In genomic region chr3:133271887-133272286, GRCm38 (mm10) we compare ENCODE assay signal across 7 mouse cellular contexts. TPM values are rescaled to one million over a fixed set of nuclear protein-coding genes. Genes with fewer than 3 reads are reported as not detected.
DNase-seq lines count a peak whose midpoint lies in the region; ATAC-seq and TF ChIP-seq lines count a peak whose summit lies in the region.

No protein-coding gene starts in this region.

- no peaks in the 10 kb centered on the region for H3K9me3 ChIP-seq in neural tube, embryonic 15.5 days (replicated peaks)
- H3K9me3 ChIP-seq in embryonic facial prominence, embryonic 14.5 days (ENCODE audit: control insufficient read depth, low read length): 0 out of 2 replicates have a peak, but pooled peaks cover 6% of the 10 kb centered on the region

- H3K27me3 ChIP-seq in neural tube, embryonic 15.5 days (replicated peaks): no peaks in the 10 kb centered on the region
- H3K27me3 ChIP-seq in embryonic facial prominence, embryonic 14.5 days (replicated peaks; ENCODE audit: control insufficient read depth, insufficient read depth, low read length): no peaks in the 10 kb centered on the region

- no peak overlapping the region for H3K4me2 ChIP-seq in neural tube, embryonic 15.5 days
- H3K4me2 ChIP-seq in embryonic facial prominence, embryonic 14.5 days (ENCODE audit: low read depth, low read length): no peak overlapping the region

- H3K4me3 ChIP-seq in neural tube, embryonic 15.5 days (replicated peaks): no peak overlapping the region
- H3K4me3 ChIP-seq in embryonic facial prominence, embryonic 14.5 days (ENCODE audit: low read depth, low read length): no peak overlapping the region
- no peak overlapping the region for H3K4me3 ChIP-seq in lung, adult 2 months (replicated peaks; ENCODE audit: extremely low read depth, low read depth, low read length)

- H3K27ac ChIP-seq in neural tube, embryonic 15.5 days (replicated peaks): no peak overlapping the region
- no peak overlapping the region for H3K27ac ChIP-seq in embryonic facial prominence, embryonic 14.5 days (replicated peaks; ENCODE audit: low read depth, low read length)

- H3K4me1 ChIP-seq in neural tube, embryonic 15.5 days: no peaks in the 10 kb centered on the region
- H3K4me1 ChIP-seq in embryonic facial prominence, embryonic 14.5 days (ENCODE audit: control insufficient read depth, insufficient read depth, low read length): no peaks in the 10 kb centered on the region
- no peaks in the 10 kb centered on the region for H3K4me1 ChIP-seq in lung, adult 2 months (ENCODE audit: control insufficient read depth, insufficient read depth, low read length)

- no peak overlapping the region for H3K9ac ChIP-seq in neural tube, embryonic 15.5 days (replicated peaks)
- H3K9ac ChIP-seq in embryonic facial prominence, embryonic 14.5 days (ENCODE audit: low read depth, low read length): no peak overlapping the region

- peak; percentile 35; the same call in 1 of the 2 replicates for TF ChIP-seq CTCF in lung, adult 2 months (IDR thresholded peaks at IDR 0.05; ENCODE audit: insufficient read depth, low read length)

- WGBS in neural tube, embryonic 15.5 days: 18% methylated on average over 3 of the region's 3 CpGs
- 13% methylated on average over 3 of the region's 3 CpGs for WGBS in embryonic facial prominence, embryonic 14.5 days
- 7% methylated on average over 3 of the region's 3 CpGs for WGBS in lung, adult 2 months

- peak; percentile 60 for DNase-seq in neural tube, embryonic 10.5 days (ENCODE audit: extremely low spot score, low spot score)
- peak; percentile 88 for DNase-seq in adrenal gland, postnatal 14 days
- peak; percentile 80 for DNase-seq in embryonic facial prominence, embryonic 14.5 days (ENCODE audit: low spot score)
- DNase-seq in kidney, postnatal 36 days: peak; percentile 87 to 93
- DNase-seq in lung, adult 2 months: peak; percentile 74
- peak; percentile 79 for DNase-seq in right cerebral cortex, postnatal 4 days

- TF ChIP-seq POLR2A in lung, adult 2 months (IDR thresholded peaks at IDR 0.05; ENCODE audit: borderline replicate concordance, extremely low read depth, low read depth, low read length): no peak

- no peak for ATAC-seq in neural tube, embryonic 15.5 days (ENCODE audit: low FRiP score)
- ATAC-seq in embryonic facial prominence, embryonic 14.5 days (ENCODE audit: low read depth): no peak

- H3K36me3 ChIP-seq in neural tube, embryonic 15.5 days: no peaks in the 10 kb centered on the region
- no peaks in the 10 kb centered on the region for H3K36me3 ChIP-seq in embryonic facial prominence, embryonic 14.5 days (ENCODE audit: control insufficient read depth, insufficient read depth, low read length)

RNA-seq across cellular contexts. Expression of gene Arhgef38, which starts 37.1 kb away (rescaled TPM):
- 0.05 and 0.37 TPM in 2 replicates for polyA plus RNA-seq in neural tube, embryonic 15.5 days (2015; fragmentation: Nextera tagmentation; extraction: Ambion mirVana)
- total RNA-seq in adrenal gland, postnatal 14 days (2021): not detected in 2 replicates
- 1.2 and 1.5 TPM in 2 replicates for polyA plus RNA-seq in embryonic facial prominence, embryonic 14.5 days (2014; fragmentation: Nextera tagmentation; extraction: Ambion mirVana)
- 5.4 and 8.2 TPM in 2 replicates for polyA plus RNA-seq in lung, adult 2 months (2012; rRNA removed)

RNA-seq across cellular contexts. Expression of gene Ppa2, which starts 38.0 kb away (rescaled TPM):
- 79.4 and 93.9 TPM in 2 replicates for polyA plus RNA-seq in neural tube, embryonic 15.5 days (2015; fragmentation: Nextera tagmentation; extraction: Ambion mirVana)
- 79.0 and 79.7 TPM in 2 replicates for total RNA-seq in adrenal gland, postnatal 14 days (2021)
- 78.0 and 91.0 TPM in 2 replicates for polyA plus RNA-seq in embryonic facial prominence, embryonic 14.5 days (2014; fragmentation: Nextera tagmentation; extraction: Ambion mirVana)
- polyA plus RNA-seq in lung, adult 2 months (2012; rRNA removed): 34.6 and 59.2 TPM in 2 replicates
